Mouse (Mus musculus): ENCODE measurements around the gene Gimap4.
A peak's percentile ranks its signal among the peaks of the same experiment; 100 is the strongest.

Gene Gimap4

GRCm38 (mm10) chr6:48702601-48703000, 18.3 kb downstream of the Gimap4 start:
- DNase-seq = peak; percentile 89

DNA sequence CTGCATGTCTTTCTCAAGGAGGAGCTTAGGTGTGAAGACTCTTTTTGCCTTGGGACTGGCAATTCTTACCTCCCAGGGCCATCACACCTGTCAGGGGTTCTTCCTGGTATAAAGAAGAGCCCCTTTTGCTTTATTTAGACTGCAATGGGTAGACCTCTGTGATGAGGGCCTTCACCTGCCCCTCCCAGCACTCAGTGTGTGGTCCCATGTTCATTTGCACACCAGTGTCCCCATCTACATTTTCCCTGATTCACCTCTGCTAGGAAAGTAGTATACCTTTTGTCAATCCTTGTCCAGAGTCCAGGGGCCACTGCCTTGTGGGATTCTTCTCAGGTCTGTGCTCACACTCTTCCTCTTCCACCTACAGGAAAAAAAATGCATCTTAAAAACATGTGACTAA, 19.8 kb downstream of the Gimap4 start:
- peak; percentile 86 for DNase-seq

GRCm38 (mm10) chr6:48706130-48706529, 21.8 kb downstream of the Gimap4 start:
- no peak for DNase-seq

DNA sequence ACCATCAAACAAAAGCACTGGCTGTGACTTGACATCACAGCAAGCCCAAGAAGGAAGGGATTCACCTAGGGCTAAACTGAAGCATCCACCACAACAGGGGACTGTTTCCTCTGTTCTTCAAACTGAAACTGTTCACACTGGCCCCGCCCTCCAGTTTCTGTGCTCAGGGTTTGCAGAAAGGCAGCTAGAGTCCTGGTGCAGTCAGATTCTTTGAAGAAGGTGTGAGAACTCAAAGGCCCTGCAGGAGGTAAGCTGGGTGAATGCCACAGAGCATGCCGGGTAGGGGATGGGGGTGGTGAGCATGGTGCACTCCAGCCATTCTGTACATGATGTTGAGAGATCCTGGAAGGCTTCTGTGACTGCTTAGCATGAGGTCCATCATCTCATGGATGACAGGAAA, 34.1 kb downstream of the Gimap4 start, which contains the start of the genes Gm28053 and Gimap7:
TSS of gene Gm28053 (plus strand) at position 153 of the 400 bp plus-strand sequence.
TSS of gene Gimap7 (plus strand) at position 167 of the 400 bp plus-strand sequence.
- peak; percentile 87 for DNase-seq

- DNase-seq = peak; percentile 22
These were observed 36.0 kb downstream of the Gimap4 start for GRCm38 (mm10) chr6:48720326-48720725.

- DNase-seq = peak; percentile 76
These were observed 39.1 kb downstream of the Gimap4 start for GRCm38 (mm10) chr6:48723468-48723867.

GRCm38 (mm10) chr6:48725476-48725875, 41.1 kb downstream of the Gimap4 start:
- DNase-seq = peak; percentile 98

- DNase-seq = peak; percentile 53
These were observed 43.4 kb downstream of the Gimap4 start for GRCm38 (mm10) chr6:48727761-48728160.

DNA sequence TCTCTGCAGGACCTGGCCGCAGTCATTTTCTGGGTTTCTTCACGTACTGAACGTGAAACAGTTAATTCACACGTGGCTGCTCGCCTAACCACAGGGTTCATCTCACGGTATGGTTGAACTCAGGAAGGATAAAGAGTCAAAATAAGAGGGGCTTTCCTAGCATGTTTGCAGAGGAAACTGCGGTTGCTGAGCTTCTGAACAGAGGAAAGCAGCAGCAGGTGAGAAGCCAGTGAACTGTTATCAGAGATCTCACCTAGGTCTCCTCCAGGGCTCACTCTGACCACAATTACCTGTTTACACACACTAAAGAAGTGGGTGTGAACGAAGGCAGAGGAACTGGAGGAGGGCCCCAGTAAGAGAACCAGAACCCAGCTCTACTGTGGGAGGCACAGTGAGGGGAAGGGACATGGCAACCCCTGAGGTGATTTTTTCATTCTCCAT, 48.5 kb downstream of the Gimap4 start:
- peak; percentile 93 for DNase-seq

- no peak for DNase-seq
These were observed 49.3 kb downstream of the Gimap4 start for GRCm38 (mm10) chr6:48733660-48734059.

- no peak for DNase-seq
These were observed 52.7 kb downstream of the Gimap4 start for GRCm38 (mm10) chr6:48737053-48737452.

DNA sequence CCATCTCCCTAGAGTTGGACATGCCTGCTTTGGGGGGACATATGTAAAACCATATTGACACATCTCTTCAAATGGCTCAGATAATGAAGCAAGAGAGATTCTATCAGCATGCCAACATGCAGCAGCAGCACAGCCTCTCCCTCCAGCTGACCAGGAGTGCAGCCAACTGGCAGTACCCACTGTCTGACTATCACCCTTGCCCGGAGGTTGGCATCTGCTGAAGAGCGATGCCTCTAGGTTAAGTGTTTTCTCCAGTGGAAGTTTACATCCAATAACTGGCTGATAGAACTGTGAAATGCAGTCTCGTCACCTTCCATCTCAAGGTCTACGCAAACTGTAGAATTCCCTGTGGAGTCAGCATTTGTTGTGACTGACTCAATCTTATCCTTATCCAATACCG, 53.3 kb downstream of the Gimap4 start:
- peak; percentile 90 for DNase-seq

- peak; percentile 98 for DNase-seq
These were observed 54.8 kb downstream of the Gimap4 start, which contains the start of gene Gimap1 for GRCm38 (mm10) chr6:48738961-48739779. Gimap1 (plus strand) TSS chr6:48739054.

DNA sequence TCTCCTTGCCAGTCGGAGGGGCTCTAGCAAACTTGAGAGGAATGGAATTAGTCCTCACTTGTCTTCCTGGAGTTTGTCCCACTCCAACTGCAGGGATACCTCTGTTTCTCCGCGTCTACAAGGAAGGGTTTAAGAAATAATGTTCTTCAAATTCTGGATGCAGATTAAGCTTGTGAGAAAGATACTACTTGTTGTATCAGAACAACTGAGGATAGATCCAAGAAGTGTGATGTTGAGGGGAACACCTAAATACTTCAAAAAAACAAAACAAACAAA, 55.4 kb downstream of the Gimap4 start:
- peak; percentile 64 for DNase-seq

GRCm38 (mm10) chr6:48740501-48741169, 56.3 kb downstream of the Gimap4 start:
- DNase-seq = peak; percentile 74

DNA sequence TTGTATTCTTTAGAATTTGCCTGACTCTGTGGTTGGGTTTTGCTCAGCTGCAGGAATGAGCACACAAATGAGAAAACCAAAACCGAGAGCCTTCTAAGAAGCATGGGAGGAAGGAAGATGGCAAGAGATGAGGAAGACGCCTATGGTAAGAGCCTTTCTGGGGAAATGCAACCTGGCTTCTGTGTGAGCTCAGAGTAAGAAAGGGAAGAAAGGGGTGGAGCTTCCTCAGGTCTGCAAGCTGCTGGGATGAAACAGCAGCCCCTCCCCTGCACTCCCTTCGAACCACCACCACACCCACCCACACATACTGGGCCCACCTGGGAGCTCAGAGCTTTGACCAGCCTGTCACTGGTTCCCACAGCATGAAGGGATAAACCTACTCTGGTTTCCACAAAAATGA, 56.9 kb downstream of the Gimap4 start:
- peak; percentile 93 for DNase-seq

All from heart, adult 11 months (tissue).